Mouse (Mus musculus): ENCODE measurements at regions not wholly inside any gene's neighbourhood (a gene's known extent, or its start where the extent isn't known, plus 50 kb on each side); places are given as distances from the start of the nearest gene placed in this dataset.

GRCm38 (mm10) chr1:169077228-169077627 lies 454.0 kb downstream of the Nuf2 start:
- TF ChIP-seq CTCF (IDR thresholded peaks at IDR 0.05; ENCODE audit: borderline replicate concordance, extremely low read depth, insufficient read depth, insufficient read length) (no peak), POLR2A (IDR thresholded peaks at IDR 0.05; ENCODE audit: borderline replicate concordance, extremely low read depth, insufficient read depth, insufficient read length, poor library complexity, severe bottlenecking) (no peak)
